Mouse (Mus musculus) stomach, embryonic 15.5 days (tissue): Measurements from ENCODE around the gene Vav1. TPM values are rescaled to one million over a fixed set of nuclear protein-coding genes. Genes with fewer than 3 reads are reported as not detected.

Experiments
- ATAC-seq: fragments of 200-750 bp; cut with Nextera tagmentation; 2 replicates; pipeline ENCODE4 v1.8.0; 2017; ENCODE audit warnings: low read depth, moderate number of reproducible peaks, moderate TSS enrichment; ENCODE audit not compliant: insufficient read depth, low FRiP score
- H3K27ac ChIP-seq: fragments of 300-500 bp; sonication (generic); 2 replicates; pipeline ENCODE4 v1.5.1; 2015; ENCODE audit warnings: mild to moderate bottlenecking, inconsistent platforms
- H3K27me3 ChIP-seq: fragments of 300-500 bp; sonication (generic); replicated peaks from 2 replicates; pipeline ENCODE4 v1.6.1; 2015; ENCODE audit warnings: inconsistent platforms
- H3K36me3 ChIP-seq: fragments of 300-500 bp; sonication (generic); 2 replicates; pipeline ENCODE4 v1.6.1; 2015; ENCODE audit warnings: inconsistent platforms
- H3K4me1 ChIP-seq: fragments of 300-500 bp; sonication (generic); 2 replicates; pipeline ENCODE4 v1.6.1; 2015; ENCODE audit warnings: inconsistent platforms
- H3K4me2 ChIP-seq: fragments of 300-500 bp; sonication (generic); 2 replicates; pipeline ENCODE4 v1.6.1; 2015; ENCODE audit warnings: mild to moderate bottlenecking, inconsistent platforms
- H3K4me3 ChIP-seq: fragments of 300-500 bp; sonication (generic); replicated peaks from 2 replicates; pipeline ENCODE4 v1.5.1; 2015; ENCODE audit warnings: inconsistent platforms
- H3K9ac ChIP-seq: fragments of 300-500 bp; sonication (generic); 2 replicates; pipeline ENCODE4 v1.6.1; 2015; ENCODE audit warnings: inconsistent platforms
- H3K9me3 ChIP-seq: fragments of 300-500 bp; sonication (generic); 2 replicates; pipeline ENCODE4 v1.6.1; 2016; ENCODE audit warnings: inconsistent platforms
- WGBS: fragments of 180-500 bp; shearing (Covaris S2); methylation state at CpG from one replicate; pipeline ENCODE4 v1.1.7; 2015; 5-methylcytosine and 5-hydroxymethylcytosine counted together
- polyA plus RNA-seq: library from polyadenylated mRNA; unstranded; fragments of >200 nt; fragmentation: Nextera tagmentation; extraction: Ambion mirVana; gene quantifications from 2 replicates; pipeline ENCODE4 v1.2.1, GENCODE M21; 2015

Gene Vav1
- polyA plus RNA-seq, 1 experiment from 2014 or later: 4.4 TPM

- no peak for ATAC-seq
- Histone ChIP-seq H3K4me1 (no peaks in the 10 kb centered on the region), H3K27me3 (no peaks in the 10 kb centered on the region), H3K4me2 (no peak overlapping the region), H3K9me3 (no peaks in the 10 kb centered on the region), H3K27ac (no peak overlapping the region), H3K9ac (no peak overlapping the region), H3K36me3 (no peaks in the 10 kb centered on the region), H3K4me3 (no peak overlapping the region)
- 78% methylated on average over 9 of the region's 9 CpGs for WGBS
Observed at GRCm38 (mm10) chr17:57290001-57290670, 11.2 kb downstream of the Vav1 start.

DNA sequence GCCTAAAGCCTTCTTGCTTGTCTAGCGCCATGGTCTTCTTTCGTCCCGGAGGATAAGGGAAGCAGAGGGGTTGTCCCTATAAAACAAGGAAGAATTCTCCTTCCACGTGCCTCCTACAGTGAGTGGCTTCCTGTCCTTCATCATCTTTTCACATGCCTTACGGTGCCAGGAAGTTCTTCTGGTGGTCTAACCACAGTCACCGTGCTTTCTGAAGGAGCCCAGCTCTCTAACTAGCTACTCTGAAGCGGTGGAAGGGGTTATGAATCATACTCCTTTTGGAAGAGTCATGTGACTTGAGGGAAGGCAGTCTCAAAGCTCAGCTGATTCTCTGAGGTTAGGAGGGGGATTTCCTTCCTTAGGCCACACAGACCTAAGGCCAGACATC, 11.8 kb downstream of the Vav1 start:
- no peaks in the 10 kb centered on the region for H3K36me3 ChIP-seq
- H3K4me2 ChIP-seq: no peak overlapping the region
- ATAC-seq: no peak
- H3K27ac ChIP-seq: no peak overlapping the region
- H3K4me3 ChIP-seq: no peak overlapping the region
- no peaks in the 10 kb centered on the region for H3K4me1 ChIP-seq
- no peak overlapping the region for H3K9ac ChIP-seq
- 76% methylated on average over 7 of the region's 7 CpGs for WGBS
- H3K27me3 ChIP-seq: no peaks in the 10 kb centered on the region
- H3K9me3 ChIP-seq: no peaks in the 10 kb centered on the region

DNA sequence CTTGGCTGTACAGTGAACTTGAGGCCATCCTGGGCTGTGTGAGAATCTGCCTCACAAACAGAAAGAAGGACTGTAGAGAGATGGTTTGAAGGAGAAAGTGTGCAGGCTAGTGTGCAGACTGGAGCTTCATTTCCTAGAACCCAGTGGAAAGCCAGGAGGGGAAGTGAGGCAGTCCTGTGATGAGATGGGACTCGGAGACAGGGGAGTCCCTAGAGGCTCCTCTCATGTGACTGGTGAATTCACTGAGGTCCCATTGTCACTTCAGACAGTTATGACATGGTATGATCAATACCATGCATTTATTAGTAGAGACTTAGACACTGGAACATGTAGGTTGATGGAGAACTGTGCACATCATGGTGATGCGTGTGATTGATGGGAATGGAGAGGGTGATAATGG, 13.4 kb downstream of the Vav1 start:
- H3K4me3 ChIP-seq: no peak overlapping the region
- no peak overlapping the region for H3K4me2 ChIP-seq
- H3K4me1 ChIP-seq: no peaks in the 10 kb centered on the region
- H3K27me3 ChIP-seq: no peaks in the 10 kb centered on the region
- 79% methylated on average over 2 of the region's 2 CpGs for WGBS
- H3K9me3 ChIP-seq: no peaks in the 10 kb centered on the region
- H3K27ac ChIP-seq: no peak overlapping the region
- no peak for ATAC-seq
- H3K36me3 ChIP-seq: no peaks in the 10 kb centered on the region
- H3K9ac ChIP-seq: no peak overlapping the region

- WGBS: 87% methylated on average over 9 of the region's 9 CpGs
- H3K9ac ChIP-seq: no peak overlapping the region
- no peak for ATAC-seq
- no peak overlapping the region for H3K27ac ChIP-seq
- no peak overlapping the region for H3K4me2 ChIP-seq
- no peaks in the 10 kb centered on the region for H3K27me3 ChIP-seq
- H3K36me3 ChIP-seq: no peaks in the 10 kb centered on the region
- no peaks in the 10 kb centered on the region for H3K9me3 ChIP-seq
- H3K4me3 ChIP-seq: no peak overlapping the region
- no peaks in the 10 kb centered on the region for H3K4me1 ChIP-seq
Observed at GRCm38 (mm10) chr17:57292968-57293367, 14.1 kb downstream of the Vav1 start.

GRCm38 (mm10) chr17:57295935-57296334, 17.0 kb downstream of the Vav1 start:
- Histone ChIP-seq H3K27me3 (no peaks in the 10 kb centered on the region), H3K9me3 (no peaks in the 10 kb centered on the region), H3K36me3 (no peaks in the 10 kb centered on the region), H3K27ac (no peak overlapping the region), H3K4me3 (no peak overlapping the region), H3K4me1 (no peaks in the 10 kb centered on the region), H3K4me2 (no peak overlapping the region), H3K9ac (no peak overlapping the region)
- ATAC-seq: no peak
- 91% methylated on average over 9 of the region's 9 CpGs for WGBS

GRCm38 (mm10) chr17:57297040-57297439, 18.1 kb downstream of the Vav1 start:
- whole genome bisulfite sequencing: 80% methylated on average over 12 of the region's 12 CpGs
- Histone ChIP-seq H3K36me3 (no peaks in the 10 kb centered on the region), H3K9me3 (no peaks in the 10 kb centered on the region), H3K27ac (no peak overlapping the region), H3K4me2 (no peak overlapping the region), H3K4me3 (no peak overlapping the region), H3K9ac (no peak overlapping the region), H3K27me3 (no peaks in the 10 kb centered on the region), H3K4me1 (no peaks in the 10 kb centered on the region)
- no peak for ATAC-seq

DNA sequence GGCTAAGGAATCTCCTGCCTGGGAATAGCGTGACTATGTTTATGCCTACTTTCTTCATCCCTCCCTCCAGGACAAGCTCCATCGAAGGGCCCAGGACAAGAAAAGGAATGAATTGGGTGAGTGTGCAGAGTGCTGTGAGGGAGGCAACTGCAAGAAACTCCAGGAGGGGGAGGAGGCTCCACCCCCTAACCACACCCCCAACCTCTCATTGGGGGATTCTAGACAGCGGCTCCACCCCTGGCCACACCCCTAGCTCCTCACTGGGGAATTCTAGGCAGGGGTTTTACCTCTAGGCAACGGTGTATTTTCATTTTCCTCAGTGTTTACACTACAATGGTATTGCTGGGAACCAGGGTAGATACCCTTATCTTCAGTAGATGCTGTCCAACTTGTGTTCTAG, 26.7 kb downstream of the Vav1 start:
- H3K27ac ChIP-seq: no peak overlapping the region
- no peak overlapping the region for H3K4me2 ChIP-seq
- WGBS: 64% methylated on average over 4 of the region's 4 CpGs
- H3K4me3 ChIP-seq: no peak overlapping the region
- H3K4me1 ChIP-seq: no peaks in the 10 kb centered on the region
- no peak overlapping the region for H3K9ac ChIP-seq
- H3K9me3 ChIP-seq: no peaks in the 10 kb centered on the region
- no peaks in the 10 kb centered on the region for H3K36me3 ChIP-seq
- H3K27me3 ChIP-seq: no peaks in the 10 kb centered on the region
- no peak for ATAC-seq

GRCm38 (mm10) chr17:57307074-57307473, 28.2 kb downstream of the Vav1 start:
- no peak overlapping the region for H3K27ac ChIP-seq
- no peak overlapping the region for H3K9ac ChIP-seq
- H3K4me2 ChIP-seq: no peak overlapping the region
- no peaks in the 10 kb centered on the region for H3K36me3 ChIP-seq
- no peaks in the 10 kb centered on the region for H3K27me3 ChIP-seq
- no peak for ATAC-seq
- WGBS: 71% methylated on average over 6 of the region's 6 CpGs
- H3K4me1 ChIP-seq: no peaks in the 10 kb centered on the region
- no peak overlapping the region for H3K4me3 ChIP-seq
- H3K9me3 ChIP-seq: no peaks in the 10 kb centered on the region

DNA sequence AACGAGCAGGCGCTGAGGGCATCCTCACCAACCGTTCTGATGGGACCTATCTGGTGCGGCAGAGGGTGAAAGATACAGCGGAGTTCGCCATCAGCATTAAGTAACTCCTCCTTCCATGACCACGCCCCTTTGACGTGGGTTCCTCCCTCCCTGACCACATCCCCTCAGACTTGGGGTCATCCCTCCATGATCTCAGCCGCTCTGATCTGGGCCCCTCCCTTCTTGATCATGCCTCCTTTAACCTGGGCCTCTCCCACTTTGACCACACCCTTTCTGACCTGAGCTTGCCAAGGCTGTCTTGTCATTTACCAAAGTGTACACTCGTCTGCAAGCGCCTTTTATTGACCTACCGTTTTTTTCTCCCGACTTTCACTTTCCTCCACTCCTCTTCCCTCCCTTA, 32.9 kb downstream of the Vav1 start:
- no peak overlapping the region for H3K27ac ChIP-seq
- H3K36me3 ChIP-seq: no peaks in the 10 kb centered on the region
- 32% methylated on average over 13 of the region's 13 CpGs for WGBS
- H3K4me1 ChIP-seq: no peaks in the 10 kb centered on the region
- 0 out of 2 replicates have a peak overlapping the region, but pooled peaks have one; percentile 19 for H3K4me2 ChIP-seq
- H3K27me3 ChIP-seq: no peaks in the 10 kb centered on the region
- ATAC-seq: no peak
- H3K9ac ChIP-seq: no peak overlapping the region
- no peak overlapping the region for H3K4me3 ChIP-seq
- H3K9me3 ChIP-seq: no peaks in the 10 kb centered on the region

- WGBS: 52% methylated on average over 8 of the region's 8 CpGs
- H3K27ac ChIP-seq: no peak overlapping the region
- H3K9ac ChIP-seq: no peak overlapping the region
Observed at GRCm38 (mm10) chr17:57327615-57328014, 48.7 kb downstream of the Vav1 start.

DNA sequence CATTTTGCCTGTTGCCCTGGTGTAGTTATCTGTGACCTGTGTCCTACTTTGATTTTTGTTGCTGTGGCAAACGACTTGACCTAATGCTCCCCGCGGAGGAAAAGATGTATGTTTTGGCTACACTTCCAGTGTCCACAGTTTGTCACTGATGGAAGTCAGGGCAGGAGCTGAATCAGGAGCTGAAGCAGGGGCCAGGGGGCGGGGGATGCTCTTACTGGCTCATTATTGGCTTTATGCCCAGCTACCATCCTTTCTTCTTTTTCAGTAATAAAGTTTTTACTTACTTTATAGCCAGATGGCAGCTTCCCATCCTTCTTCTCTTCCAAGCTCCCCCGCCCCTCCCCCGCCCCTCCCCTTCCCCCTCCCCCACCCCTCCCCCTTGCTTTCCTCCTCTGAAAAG, 50.0 kb downstream of the Vav1 start:
- no peaks in the 10 kb centered on the region for H3K36me3 ChIP-seq
- H3K9ac ChIP-seq: no peak overlapping the region
- no peak for ATAC-seq
- 43% methylated on average over 4 of the region's 6 CpGs for WGBS
- H3K4me2 ChIP-seq: no peak overlapping the region
- H3K27ac ChIP-seq: no peak overlapping the region
- 0 out of 2 replicates have a peak, but pooled peaks cover 4% of the 10 kb centered on the region for H3K4me1 ChIP-seq
- H3K4me3 ChIP-seq: no peak overlapping the region
- H3K9me3 ChIP-seq: no peaks in the 10 kb centered on the region
- H3K27me3 ChIP-seq: no peaks in the 10 kb centered on the region

More at GRCm38 (mm10) chr17:57327615-57328014, 48.7 kb downstream of the Vav1 start:
- ATAC-seq: no peak; the same call in 1 of the 2 replicates
- H3K4me3 ChIP-seq: no peak overlapping the region
- H3K4me2 ChIP-seq: no peak overlapping the region
- H3K36me3 ChIP-seq: no peaks in the 10 kb centered on the region
- H3K4me1 ChIP-seq: 0 out of 2 replicates have a peak, but pooled peaks cover 4% of the 10 kb centered on the region
- no peaks in the 10 kb centered on the region for H3K27me3 ChIP-seq
- no peaks in the 10 kb centered on the region for H3K9me3 ChIP-seq

- H3K27me3 ChIP-seq: no peaks in the 10 kb centered on the region
- H3K27ac ChIP-seq: no peak overlapping the region
- H3K9me3 ChIP-seq: no peaks in the 10 kb centered on the region
- H3K36me3 ChIP-seq: no peaks in the 10 kb centered on the region
- 82% methylated on average over 8 of the region's 8 CpGs for WGBS
- H3K9ac ChIP-seq: no peak overlapping the region
- 0 out of 2 replicates have a peak, but pooled peaks cover 7% of the 10 kb centered on the region for H3K4me1 ChIP-seq
- H3K4me3 ChIP-seq: no peak overlapping the region
- H3K4me2 ChIP-seq: no peak overlapping the region
- no peak for ATAC-seq
Observed at GRCm38 (mm10) chr17:57330993-57331392, 52.1 kb downstream of the Vav1 start.

GRCm38 (mm10) chr17:57332241-57332640, 53.3 kb downstream of the Vav1 start:
- Histone ChIP-seq H3K4me3 (no peak overlapping the region), H3K9me3 (no peaks in the 10 kb centered on the region), H3K27ac (no peak overlapping the region), H3K36me3 (no peaks in the 10 kb centered on the region), H3K27me3 (no peaks in the 10 kb centered on the region), H3K4me1 (0 out of 2 replicates have a peak, but pooled peaks cover 8% of the 10 kb centered on the region), H3K9ac (no peak overlapping the region), H3K4me2 (no peak overlapping the region)
- WGBS: 79% methylated on average over 4 of the region's 4 CpGs
- ATAC-seq: no peak
